Mouse (Mus musculus): Measurements from ENCODE around the gene Gm8265.

Gm8265 gene

DNA sequence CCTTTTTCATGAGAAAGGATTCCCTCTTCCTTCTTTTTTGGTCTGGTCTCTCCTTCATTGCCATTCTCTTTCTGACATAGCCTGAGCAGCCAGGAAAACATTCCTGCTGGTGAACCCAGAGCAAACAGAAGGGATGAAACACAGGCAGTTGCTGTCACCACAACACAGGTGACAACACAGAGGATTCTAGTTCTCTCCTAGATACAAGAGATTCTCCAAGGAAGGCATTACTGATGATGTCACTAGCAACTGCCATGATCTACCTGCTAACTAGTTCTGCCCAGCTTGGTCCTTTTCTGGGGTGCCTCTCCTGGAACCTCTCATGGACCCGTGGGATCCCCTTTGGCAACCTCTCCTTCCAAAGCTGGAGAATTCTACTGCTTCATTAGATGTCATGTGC, at the start of gene Gm8265:
TSS of gene Gm8265 (minus strand) at position 101 of the 400 bp plus-strand sequence.
- WGBS = no CpG with 5 or more reads among the region's 1 CpGs
